Mouse (Mus musculus) kidney, postnatal 4 days (tissue): Measurements from ENCODE around the gene Nfkbil1.

ENCODE experiments used
- DNase-seq, 2 experiments: peaks; one replicate each; pipeline ENCODE4 v3.0.0; 2021; ENCODE audit warnings: mixed read lengths in 2 of 2

Gene Nfkbil1

DNA sequence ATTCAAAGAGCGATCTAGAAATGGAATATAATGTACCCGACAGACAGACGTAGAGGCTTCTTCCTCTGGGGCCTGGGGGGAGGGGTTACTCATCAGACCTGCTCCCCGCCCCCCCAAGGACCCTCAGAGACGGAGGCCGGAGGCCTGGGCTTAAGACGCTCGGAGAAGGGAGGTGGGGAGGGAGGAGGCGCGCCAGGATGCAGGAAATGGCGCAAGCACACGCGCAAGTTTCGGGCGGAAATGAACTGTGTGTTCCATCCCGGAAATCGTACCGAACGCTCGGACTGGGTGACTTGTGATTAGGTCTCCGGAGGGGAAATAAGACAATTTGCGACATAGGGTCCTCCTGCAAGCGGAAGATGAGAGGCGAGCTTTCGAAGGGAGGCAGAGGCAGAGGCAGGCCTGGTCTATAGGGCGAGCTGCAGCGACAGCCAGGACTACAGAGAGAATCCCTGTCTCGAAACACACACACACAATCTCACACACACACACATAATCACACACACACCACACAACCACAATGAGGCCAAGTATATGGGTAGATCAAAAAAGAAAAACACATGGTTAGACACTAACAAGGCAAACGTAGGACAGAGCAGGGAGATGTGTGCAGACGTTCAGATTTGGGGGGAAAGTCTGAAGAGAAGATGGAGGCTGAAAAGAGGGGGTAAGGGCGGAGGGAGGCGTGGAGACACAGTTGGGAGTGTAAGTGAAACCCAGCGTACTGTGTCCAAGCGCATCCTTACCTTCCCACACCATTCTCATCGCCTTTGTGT is at the start of gene Nfkbil1:
Gene Nfkbil1, minus strand, starts transcription at position 179 of the 776 bp plus-strand sequence.
- DNase-seq, result peak; percentile 90 to 95

DNA sequence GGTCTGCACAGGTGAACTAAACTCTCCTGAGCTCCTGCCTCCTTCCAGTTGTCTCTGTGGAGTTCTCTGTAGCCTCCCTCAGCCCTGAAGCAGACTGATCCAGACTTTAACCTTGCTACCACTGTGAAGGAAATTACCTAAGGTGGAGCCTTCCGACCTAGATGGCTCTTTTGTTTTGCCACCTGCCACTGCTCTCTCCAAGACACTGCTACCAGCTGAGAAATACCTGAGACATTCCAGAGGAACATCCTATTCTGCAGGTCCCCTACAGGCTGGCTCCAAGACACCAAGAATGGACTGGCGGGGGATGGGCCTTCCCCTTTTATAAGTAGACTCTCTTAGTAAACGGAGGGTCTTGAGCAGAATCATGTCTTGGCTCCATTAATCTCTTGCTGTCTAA is 44.7 kb upstream of the Nfkbil1 start:
- no peak for DNase-seq

DNA sequence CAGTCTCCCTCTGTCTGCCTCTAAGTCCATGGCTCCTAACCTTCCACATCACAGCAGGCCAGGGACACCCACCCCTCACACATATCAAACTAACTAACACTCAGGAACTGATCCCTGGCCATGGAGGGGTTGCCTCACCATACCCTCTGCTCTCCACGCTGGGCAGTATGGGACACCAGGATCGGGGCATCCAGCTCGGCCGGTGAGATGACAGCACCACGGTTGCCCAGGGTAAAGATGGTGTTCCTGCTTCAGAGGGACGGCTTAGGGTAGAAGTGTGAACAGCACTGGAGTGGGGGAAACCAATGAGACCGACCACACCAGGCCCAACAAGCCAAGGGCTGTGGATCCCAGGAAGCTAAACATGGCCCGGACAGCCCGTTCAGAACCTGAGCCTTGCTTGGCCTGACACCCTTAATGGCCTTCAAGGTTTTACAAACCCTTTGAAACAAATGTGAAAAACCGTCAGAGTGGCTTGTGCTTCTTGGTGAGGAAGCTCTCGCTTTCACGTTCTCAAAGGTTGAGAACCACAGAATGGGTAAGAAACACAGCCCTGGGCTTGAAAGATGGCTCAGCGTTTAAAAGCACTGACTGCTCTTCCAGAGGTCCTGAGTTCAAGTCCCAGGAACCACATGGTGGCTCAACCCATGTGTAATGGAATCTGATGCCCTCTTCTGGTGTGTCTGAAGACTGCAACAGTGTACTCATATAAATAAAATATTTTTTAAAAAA is 43.5 kb upstream of the Nfkbil1 start:
- no peak for DNase-seq

DNA sequence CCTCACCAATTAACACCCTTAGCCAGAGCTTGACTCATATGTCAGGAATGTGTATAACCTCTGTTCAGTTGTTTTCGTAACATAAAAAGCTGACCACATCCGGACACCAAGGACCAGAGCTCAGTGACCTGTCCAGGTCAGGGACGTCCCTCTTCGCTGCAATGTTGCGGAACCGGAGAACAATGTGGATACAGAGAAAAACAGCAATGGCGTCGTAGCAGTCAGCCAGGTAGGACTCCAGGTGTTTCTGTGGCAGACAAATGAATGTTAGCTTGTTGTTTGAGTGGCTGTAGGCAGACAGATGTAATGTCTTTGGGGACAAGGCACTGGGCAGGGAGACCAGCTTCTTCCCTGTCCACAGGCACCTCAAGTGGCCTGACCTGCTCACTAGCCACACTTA is 42.5 kb upstream of the Nfkbil1 start:
- DNase-seq, result no peak

DNA sequence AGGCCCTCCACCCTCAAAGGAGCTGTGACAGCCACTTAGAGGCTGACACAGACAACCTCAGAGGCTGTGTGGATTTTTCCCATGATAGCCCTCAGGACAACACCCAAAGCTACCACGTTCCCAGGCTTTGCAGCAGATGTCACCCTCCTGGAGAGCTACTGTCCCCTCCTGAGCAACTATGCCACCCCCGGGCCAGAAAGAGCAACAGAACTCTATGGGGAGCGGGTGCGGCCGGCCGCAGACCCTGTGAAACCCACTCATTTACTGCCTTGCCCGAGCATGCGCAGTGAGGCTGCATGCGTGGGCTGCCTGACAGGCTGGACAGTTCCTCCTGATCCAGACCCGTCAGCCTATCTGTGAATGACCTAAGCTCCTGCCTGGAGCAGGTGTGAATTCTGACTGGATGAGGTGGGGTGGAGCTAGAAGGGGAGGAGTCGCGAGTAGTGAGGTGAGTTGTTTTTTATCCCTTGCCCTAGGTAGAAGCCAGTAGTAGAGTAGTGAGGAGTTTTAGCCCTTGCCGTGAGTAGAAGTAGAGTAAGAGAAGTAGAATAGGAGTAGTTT is 40.8 kb upstream of the Nfkbil1 start:
- DNase-seq, result peak in 1 of 2 experiments; percentile 15

DNA sequence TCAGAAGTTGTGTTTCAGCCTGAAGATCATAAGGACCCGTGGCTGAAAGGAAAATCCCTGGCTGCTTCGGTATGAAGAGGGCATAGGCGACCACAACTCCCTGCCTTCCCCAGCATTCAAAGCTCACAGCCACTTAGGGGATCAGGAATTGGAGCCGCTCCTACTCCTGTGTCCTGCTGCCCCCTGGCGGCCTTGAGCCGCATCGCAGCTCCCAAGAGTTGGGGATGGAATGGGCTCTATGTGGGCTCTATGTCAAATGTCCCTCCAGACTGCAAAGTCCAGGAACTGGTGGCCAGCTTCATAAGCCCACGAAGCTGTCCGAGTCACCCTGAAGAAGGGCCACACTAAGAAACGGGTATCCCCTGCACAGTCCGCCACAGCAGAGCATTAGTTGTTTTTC is 39.2 kb upstream of the Nfkbil1 start:
- DNase-seq, result peak; percentile 93 to 95

DNA sequence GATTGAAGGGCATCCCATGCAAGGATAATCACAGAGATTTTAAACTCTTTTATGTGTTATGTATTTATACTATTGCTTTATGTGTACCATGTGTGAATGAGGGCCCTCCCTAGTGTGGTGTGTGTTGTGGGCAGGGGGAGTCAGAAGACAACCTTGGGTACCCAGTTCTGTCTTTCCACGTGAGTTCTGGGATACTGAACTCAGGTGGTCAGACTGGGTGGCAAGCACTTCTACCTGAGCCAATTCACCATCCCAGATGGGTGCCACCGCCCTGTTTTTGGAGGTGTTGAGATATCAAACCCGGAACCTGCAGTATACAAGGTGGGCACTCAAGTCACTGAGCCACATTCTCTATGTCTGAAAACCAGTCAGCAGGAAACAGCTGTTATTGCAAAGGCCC is 36.7 kb upstream of the Nfkbil1 start:
- DNase-seq, result no peak

DNA sequence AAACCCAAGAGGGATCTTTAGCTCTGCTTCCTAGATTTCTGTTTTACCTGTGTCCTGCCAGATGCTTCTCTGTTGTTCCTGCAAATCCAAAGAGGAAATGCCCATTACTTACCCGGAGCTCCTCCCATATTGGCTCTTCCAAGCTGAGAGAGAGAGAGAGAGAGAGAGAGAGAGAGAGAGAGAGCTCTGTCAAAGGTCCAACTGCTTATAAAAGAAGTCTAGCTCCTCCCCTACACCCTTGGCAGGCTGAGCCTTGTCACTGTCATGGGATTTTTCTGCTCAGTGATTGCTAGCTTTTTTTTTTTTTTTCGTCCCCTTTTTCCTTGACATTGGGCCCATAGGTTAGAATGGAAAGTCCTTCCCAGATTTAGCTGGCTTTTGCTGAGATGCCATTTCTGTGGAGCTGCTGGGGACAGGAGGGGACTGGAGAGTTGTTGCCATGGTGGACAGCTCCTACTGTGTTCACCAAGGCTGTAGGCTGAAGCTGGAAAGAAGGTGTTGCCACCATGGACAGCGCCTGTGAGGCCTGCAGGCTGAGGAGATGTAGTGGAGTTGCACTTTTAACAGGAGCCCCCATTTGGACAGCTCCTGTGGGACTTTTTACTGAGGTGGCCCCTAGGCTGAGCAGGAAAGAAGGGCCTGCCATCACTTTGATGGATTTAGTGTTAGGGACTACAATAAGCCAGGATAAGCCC is 34.2 kb upstream of the Nfkbil1 start:
- DNase-seq, result peak; percentile 85 to 89

DNA sequence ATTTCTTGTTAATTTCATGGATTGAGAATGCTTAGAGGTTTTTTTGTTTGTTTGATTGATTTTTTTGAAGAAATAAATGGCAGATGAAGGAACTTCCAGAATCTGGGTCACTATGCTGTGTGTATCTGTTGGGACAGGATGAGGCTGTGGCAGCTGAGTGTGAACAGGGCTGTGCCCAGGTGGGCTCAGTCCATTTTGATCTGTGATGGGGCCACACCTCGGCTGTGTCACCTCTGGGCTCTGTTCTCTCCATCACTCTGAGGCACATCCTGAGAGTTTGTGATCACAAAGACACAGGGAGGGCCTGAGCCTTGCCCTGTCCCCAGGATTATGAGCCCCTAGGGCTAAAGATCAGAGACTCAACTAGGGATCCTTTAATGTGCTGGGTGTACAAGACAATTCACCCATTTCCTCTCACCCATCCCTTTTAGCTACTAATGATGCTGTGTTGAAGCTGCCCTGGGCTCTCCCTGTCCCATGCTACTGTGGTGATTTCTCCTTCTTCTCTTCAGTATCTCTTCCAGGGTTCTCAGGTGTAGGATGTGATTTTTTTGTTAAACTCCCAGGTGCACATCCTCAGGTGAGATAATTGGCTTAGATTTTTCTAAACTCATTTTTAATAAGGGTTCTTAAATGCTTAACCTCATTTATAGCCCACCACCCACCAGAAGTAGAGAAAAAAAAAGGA is 32.0 kb upstream of the Nfkbil1 start:
- no peak for DNase-seq

DNA sequence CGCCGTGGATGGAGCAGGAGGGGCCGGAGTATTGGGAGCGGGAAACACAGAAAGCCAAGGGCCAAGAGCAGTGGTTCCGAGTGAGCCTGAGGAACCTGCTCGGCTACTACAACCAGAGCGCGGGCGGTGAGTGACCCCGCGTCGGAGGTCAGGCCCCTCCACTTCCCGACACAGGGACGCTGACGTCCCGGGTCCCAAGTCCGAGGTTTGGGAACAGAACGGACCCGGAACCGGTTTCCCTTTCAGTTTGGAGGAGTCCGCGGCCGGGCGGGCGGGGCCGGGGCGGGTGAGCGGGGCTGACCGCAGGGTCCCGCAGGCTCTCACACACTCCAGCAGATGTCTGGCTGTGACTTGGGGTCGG is 27.9 kb upstream of the Nfkbil1 start:
- DNase-seq, result peak in 1 of 2 experiments; percentile 40

DNA sequence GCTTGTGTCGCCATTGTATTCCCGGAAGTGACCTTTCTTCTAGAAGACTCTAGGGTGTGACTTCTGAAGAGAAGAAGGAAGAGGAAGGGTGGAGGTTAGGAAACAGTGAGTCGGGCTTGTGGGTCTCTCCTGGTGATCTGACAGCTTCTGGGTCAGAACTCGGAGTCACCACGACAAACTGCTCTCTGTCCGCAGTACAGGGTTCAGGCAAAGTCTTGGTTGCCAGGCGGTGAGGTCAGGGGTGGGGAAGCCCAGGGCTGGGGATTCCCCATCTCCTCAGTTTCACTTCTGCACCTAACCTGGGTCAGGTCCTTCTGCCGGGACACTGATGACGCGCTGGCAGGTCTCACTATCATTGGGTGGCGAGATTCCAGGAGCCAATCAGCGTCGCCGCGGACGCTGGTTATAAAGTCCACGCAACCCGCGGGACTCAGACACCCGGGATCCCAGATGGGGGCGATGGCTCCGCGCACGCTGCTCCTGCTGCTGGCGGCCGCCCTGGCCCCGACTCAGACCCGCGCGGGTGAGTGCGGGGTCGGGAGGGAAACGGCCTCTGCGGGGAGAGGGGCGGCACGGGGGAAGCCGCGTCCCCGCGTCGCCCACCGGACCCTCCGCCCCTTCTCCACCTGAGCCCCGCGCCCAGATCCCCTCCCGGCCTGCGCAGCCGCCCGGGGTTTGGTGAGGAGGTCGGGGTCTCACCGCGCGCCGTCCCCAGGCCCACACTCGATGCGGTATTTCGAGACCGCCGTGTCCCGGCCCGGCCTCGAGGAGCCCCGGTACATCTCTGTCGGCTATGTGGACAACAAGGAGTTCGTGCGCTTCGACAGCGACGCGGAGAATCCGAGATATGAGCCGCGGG is 27.3 kb upstream of the Nfkbil1 start, which contains the start of gene H2-D1:
Gene H2-D1, plus strand, starts transcription at position 67 of the 859 bp plus-strand sequence.
- DNase-seq, result peak; percentile 97 to 99

DNA sequence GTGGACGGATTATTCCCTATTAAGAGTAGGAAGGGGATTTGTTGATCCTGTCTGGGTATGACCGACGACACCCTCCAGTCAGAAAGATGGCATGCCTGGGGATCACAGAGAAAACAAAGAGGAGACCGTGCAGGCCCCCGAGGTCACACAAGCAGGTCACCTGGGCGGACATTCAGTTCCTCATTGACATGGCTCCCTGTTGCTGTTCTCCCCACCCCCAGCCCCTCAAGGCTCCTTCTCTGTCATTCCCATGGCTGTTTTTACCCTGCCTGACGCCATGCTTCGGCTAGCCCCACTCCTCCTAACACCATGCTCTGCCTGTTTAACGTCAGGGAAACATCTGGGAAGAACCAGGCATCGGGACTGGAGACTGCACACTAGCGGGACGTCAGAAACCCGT is 26.1 kb upstream of the Nfkbil1 start:
- DNase-seq, result no peak

DNA sequence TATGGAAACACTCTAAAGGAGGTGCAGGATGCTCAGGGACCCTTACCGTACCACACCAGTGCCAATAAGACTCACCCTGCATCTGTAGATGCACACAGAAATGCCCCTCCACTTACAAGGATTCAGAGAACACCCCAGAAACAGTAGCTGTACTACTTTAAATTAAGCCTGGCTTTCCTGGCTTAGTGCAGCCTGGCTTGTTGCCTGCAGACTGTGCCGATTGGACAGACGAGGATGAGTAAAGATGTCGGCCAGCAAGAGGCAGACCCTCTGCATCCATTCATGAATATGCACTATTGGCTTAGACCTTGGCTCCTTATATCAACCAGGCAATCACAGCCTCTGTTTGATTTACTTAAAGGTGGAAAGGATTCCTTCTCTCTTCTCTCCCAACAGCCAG is 24.0 kb upstream of the Nfkbil1 start:
- DNase-seq, result no peak

DNA sequence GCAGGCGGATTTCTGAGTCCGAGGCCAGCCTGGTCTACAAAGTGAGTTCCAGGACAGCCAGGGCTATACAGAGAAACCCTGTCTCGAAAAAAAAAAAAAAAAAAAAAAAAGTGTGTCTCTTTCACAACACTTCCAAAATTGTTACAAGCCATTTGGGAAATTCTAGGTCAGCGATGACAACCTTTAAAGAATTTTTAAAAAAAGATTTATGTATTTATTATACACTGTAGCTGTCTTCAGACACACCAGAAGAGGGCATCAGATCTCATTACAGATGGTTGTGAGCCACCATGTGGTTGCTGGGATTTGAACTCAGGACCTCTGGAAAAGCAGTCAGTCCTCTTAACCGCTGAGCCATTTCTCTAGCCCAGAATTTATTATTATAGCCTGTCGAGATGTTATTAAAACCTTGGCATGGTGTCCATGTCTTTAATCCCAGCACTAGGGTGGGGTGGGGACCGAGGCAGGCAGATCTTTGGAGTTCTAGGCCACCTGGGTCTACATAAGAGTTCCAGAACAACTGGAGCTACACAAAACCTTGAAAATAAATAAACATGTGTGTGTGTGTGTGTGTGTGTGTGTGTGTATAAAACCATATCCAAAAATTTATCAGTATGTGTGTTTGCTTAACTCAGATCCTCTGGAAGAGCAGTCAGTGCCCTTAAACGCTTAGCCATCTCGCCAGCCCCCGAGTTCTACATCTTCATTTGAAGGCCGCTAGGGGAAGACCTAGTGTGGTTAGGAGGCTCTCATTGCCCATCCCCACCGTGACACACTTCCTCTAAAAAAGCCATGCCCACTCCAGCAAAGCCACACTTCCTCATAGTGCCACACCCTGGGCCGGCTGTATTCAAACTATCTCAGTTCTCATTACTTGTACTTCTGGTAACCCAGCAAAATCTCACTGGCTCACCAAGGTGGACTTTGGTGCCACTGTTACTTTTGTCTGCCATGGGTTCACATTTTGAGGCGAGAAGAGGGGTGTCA is 23.2 kb upstream of the Nfkbil1 start:
- peak in 1 of 2 experiments; percentile 57 for DNase-seq

DNA sequence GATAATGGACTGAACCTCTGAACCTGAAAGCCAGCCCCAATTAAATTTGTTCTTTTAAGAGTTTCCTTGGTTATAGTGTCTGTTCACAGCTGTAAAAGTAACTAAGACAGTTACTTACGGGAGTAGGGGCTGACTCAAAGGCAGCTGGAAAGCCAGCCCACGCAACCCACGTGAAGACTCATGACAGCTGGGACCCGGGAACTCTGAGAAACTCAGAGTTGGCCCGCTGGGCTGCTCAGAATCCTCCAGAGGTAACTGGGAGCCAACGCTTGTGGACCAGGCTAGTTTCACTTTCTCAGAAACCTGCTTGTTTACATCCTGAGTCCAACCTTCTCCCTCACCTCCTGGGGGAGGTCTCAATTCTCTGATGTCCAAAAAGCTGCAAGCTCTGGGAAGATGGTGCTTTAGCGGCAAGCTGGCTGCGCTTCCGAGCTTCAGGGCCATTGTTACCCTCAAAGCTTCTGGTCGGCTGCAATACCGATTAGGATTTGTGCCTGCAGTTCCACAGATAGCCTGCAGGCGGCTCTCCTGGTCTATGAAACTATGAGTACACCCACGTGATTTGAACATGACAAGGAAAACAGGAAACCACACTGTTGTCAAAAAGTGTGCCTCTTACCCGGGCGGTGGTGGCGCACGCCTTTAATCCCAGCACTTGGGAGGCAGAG is 22.4 kb upstream of the Nfkbil1 start:
- peak; percentile 96 for DNase-seq

DNA sequence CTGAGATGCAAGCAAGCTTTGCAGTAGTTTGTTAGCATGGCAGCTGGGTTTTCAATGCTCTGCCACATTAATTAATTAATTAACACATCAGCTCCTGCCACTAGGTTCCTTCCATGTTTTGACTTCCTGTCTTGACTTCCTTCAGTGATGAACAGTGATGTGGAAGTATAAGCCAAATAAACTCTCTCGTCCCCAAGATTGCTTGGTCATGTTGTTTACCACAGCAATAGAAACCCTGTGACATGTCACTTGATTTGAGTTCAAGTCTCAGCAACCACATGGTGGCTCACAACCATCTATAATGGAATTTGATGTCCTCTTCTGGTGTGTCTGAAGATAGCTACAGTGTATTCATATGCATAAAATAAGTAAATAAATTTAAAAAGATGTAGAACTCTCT is 21.8 kb upstream of the Nfkbil1 start:
- no peak for DNase-seq

DNA sequence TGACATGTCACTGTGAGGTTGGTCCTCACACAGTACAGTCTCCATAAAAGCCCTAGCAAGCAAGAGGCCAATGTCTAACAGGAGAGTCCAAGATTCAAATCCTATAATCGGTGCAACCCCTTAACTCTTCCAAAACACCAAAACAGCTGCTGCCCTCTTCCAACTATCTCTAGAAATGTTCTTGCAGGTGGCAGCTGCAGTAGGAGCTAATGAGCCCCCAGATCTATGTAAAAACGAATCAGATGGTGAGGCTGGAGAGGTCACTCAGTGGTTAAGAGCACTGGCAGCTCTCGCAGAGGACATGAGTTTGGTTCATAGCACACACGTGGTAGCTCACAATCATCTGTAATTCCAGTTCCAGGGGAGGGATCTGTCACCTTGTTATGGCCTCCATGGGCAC is 20.1 kb upstream of the Nfkbil1 start:
- no peak for DNase-seq

DNA sequence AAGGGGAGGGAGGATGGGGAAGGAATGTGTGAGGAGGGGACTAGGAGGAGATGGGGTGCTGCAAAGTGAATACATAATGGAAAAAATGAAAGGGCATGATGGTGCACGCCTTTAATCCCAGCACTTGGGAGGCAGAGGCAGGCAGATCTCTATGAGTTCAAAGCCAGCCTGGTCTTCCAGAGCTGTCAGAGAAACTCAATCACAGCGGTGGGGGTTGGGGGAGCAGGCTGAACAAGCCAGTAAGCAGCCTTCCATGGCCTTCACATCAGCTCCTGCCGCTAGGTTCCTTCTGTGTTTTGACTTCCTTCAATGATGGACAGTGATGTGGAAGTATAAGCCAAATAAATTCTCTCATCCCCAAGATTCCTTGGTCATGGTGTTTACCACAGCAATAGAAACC is 19.7 kb upstream of the Nfkbil1 start:
- DNase-seq, result no peak

DNA sequence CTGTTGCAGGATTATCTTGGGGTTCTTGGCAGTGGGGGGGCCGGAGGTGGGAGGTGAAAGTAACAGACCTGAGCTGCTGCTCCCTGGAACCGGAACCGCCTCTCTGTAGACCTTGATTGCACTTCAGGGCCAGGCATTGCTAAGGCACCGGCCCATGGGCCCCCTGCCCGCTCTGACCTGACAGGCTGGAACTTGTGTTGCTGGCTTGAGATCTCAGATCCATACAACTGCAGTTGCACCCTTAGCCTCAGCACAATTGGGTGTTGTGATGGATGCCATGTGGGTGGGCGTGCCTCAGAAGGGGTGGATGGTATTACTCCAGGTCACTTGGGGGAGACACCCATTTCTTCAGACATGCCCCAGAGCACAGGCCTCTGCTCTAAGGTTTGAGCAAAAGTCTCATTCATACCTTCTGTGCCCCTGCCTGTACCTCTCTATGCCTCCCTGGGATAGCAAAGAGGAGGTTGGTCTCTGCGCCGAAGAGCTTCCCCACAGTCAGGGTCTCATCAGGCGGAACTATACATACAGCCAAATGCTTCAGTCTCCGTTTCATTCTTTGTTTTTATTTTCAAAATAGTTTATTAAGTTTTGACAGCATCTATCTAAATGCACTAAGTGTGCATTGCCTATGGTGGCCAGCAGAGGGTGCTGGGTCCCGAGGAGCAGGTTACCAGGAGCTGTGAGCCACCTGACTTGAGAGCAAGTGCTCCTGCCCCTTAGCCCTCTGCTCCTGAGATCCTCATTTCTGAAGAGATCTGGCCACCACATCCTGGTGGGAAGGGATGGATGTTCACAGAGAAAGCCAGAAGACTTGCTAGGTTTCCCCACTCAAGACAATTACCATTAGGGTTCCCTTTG is 18.9 kb upstream of the Nfkbil1 start:
- DNase-seq, result peak; percentile 82 to 86
